Mouse (Mus musculus) intestine, embryonic 16.5 days (tissue): ENCODE data around the gene Slc7a11. TPM values are rescaled to one million over a fixed set of nuclear protein-coding genes. Genes with fewer than 3 reads are reported as not detected.

Experiments used
- ATAC-seq: fragments of 200-750 bp; cut with Nextera tagmentation; 2 replicates; pipeline ENCODE4 v1.8.0; 2017; ENCODE audit warnings: moderate TSS enrichment, moderate library complexity
- H3K27ac ChIP-seq: fragments of 300-500 bp; sonication (generic); 2 replicates; pipeline ENCODE4 v1.5.1; 2014; ENCODE audit warnings: mild to moderate bottlenecking, low read length
- H3K27me3 ChIP-seq: fragments of 300-500 bp; sonication (generic); replicated peaks from 2 replicates; pipeline ENCODE4 v1.6.1; 2014; ENCODE audit warnings: low read length, control low read depth, mixed read lengths; ENCODE audit not compliant: control insufficient read depth, insufficient read depth
- H3K36me3 ChIP-seq: fragments of 300-500 bp; sonication (generic); 2 replicates; pipeline ENCODE4 v1.6.1; 2014; ENCODE audit warnings: low read length, control low read depth; ENCODE audit not compliant: control insufficient read depth, insufficient read depth
- H3K4me1 ChIP-seq: fragments of 300-500 bp; sonication (generic); 2 replicates; pipeline ENCODE4 v1.6.1; 2014; ENCODE audit warnings: low read length, control low read depth, mixed read lengths; ENCODE audit not compliant: control insufficient read depth, insufficient read depth
- H3K4me2 ChIP-seq: fragments of 300-500 bp; sonication (generic); 2 replicates; pipeline ENCODE4 v1.6.1; 2014; ENCODE audit warnings: low read depth, low read length, control low read depth
- H3K4me3 ChIP-seq: fragments of 300-500 bp; sonication (generic); 2 replicates; pipeline ENCODE4 v1.5.1; 2014; ENCODE audit warnings: mild to moderate bottlenecking, low read length
- H3K9ac ChIP-seq: fragments of 300-500 bp; sonication (generic); 2 replicates; pipeline ENCODE4 v1.6.1; 2014; ENCODE audit warnings: low read depth, low read length
- H3K9me3 ChIP-seq: fragments of 300-500 bp; sonication (generic); 2 replicates; pipeline ENCODE4 v1.6.1; 2016; ENCODE audit warnings: low read length, control low read depth; ENCODE audit not compliant: control insufficient read depth
- WGBS: fragments of 180-500 bp; shearing (Covaris S2); extraction: QIAGEN DNeasy Blood & Tissue Kit; methylation state at CpG from one replicate; pipeline ENCODE4 v1.1.7; 2014; 5-methylcytosine and 5-hydroxymethylcytosine counted together
- polyA plus RNA-seq: library from polyadenylated mRNA; unstranded; fragments of >200 nt; fragmentation: Nextera tagmentation; extraction: Ambion mirVana; gene quantifications from 2 replicates; pipeline ENCODE4 v1.2.1, GENCODE M21; 2015

Slc7a11 gene
- polyA plus RNA-seq, 1 experiment from 2014 or later: 0.18 TPM

GRCm38 (mm10) chr3:49854277-49854676 lies 589.1 kb downstream of the Slc7a11 start:
- Histone ChIP-seq H3K4me2 (no peak overlapping the region), H3K36me3 (no peaks in the 10 kb centered on the region), H3K4me3 (no peak overlapping the region), H3K9ac (no peak overlapping the region), H3K27ac (no peak overlapping the region), H3K27me3 (no peaks in the 10 kb centered on the region), H3K9me3 (no peaks in the 10 kb centered on the region), H3K4me1 (no peaks in the 10 kb centered on the region)
- WGBS: 49% methylated on average over 2 of the region's 2 CpGs
- ATAC-seq: no peak

- Histone ChIP-seq H3K36me3 (no peaks in the 10 kb centered on the region), H3K27ac (no peak overlapping the region), H3K4me3 (no peak overlapping the region), H3K27me3 (no peaks in the 10 kb centered on the region), H3K9ac (no peak overlapping the region), H3K4me2 (no peak overlapping the region), H3K9me3 (no peaks in the 10 kb centered on the region), H3K4me1 (no peaks in the 10 kb centered on the region)
- 39% methylated on average over 3 of the region's 3 CpGs for WGBS
- ATAC-seq: no peak
Measured at GRCm38 (mm10) chr3:49842971-49843370, 600.4 kb downstream of the Slc7a11 start.
